Mouse (Mus musculus): Measurements from ENCODE around the gene Rad51b. TPM values are rescaled to one million over a fixed set of nuclear protein-coding genes. Genes with fewer than 3 reads are reported as not detected.
A peak's percentile ranks its signal among the peaks of the same experiment; 100 is the strongest.

Gene Rad51b
- polyA plus RNA-seq, 1 experiment from 2014 or later, result 10.0 TPM

DNA sequence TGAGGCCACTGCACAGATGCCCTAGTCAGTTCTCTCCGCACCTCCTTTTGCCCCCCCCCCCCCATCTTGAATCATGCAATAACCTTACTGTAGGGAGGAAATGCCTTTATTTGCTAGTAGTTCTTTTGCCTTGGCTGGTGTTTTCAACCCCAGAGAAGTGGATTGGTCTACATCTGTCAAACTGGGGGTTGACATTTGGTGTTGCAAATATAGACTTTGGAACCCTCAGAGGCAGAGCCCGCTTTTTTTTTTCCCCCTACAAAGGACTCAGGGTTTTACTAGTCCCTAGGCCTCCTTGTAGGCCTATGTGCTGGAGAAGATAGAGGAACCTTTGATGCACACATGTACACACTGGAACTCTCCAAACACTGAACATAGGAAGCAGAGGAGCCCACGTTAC lies 501.4 kb downstream of the Rad51b start:
- WGBS, result 95% methylated on average over 3 of the region's 3 CpGs
- Histone ChIP-seq H3K4me2 (ENCODE audit: low read length) (no peak overlapping the region), H3K27ac (ENCODE audit: low read depth) (no peak overlapping the region), H3K27me3 (replicated peaks; ENCODE audit: control insufficient read depth, insufficient read depth, low read length) (no peaks in the 10 kb centered on the region), H3K36me3 (ENCODE audit: control insufficient read depth, insufficient read depth, low read length) (no peaks in the 10 kb centered on the region), H3K4me3 (ENCODE audit: low read depth, low read length) (no peak overlapping the region), H3K4me1 (replicated peaks; ENCODE audit: control insufficient read depth, insufficient read depth, low read length) (no peaks in the 10 kb centered on the region), H3K9me3 (ENCODE audit: control insufficient read depth, low read length) (no peaks in the 10 kb centered on the region), H3K9ac (ENCODE audit: low read length) (no peak overlapping the region)
- ATAC-seq (replicated peaks; ENCODE audit: low FRiP score, low TSS enrichment, low read depth) (no peak), DNase-seq (ENCODE audit: low spot score) (no peak)

GRCm38 (mm10) chr12:79799370-79799769 lies 502.3 kb downstream of the Rad51b start:
- no peak overlapping the region for H3K9ac ChIP-seq (ENCODE audit: low read length)
- ATAC-seq (replicated peaks; ENCODE audit: low FRiP score, low TSS enrichment, low read depth) (no peak), DNase-seq (ENCODE audit: low spot score) (no peak)
- H3K9me3 ChIP-seq (ENCODE audit: control insufficient read depth, low read length), result no peaks in the 10 kb centered on the region
- H3K4me2 ChIP-seq (ENCODE audit: low read length), result no peak overlapping the region
- no peaks in the 10 kb centered on the region for H3K27me3 ChIP-seq (replicated peaks; ENCODE audit: control insufficient read depth, insufficient read depth, low read length)
- 55% methylated on average over 5 of the region's 5 CpGs for WGBS
- H3K4me1 ChIP-seq (replicated peaks; ENCODE audit: control insufficient read depth, insufficient read depth, low read length), result peaks cover 2% of the 10 kb centered on the region
- H3K36me3 ChIP-seq (ENCODE audit: control insufficient read depth, insufficient read depth, low read length), result no peaks in the 10 kb centered on the region
- H3K4me3 ChIP-seq (ENCODE audit: low read depth, low read length), result no peak overlapping the region
- no peak overlapping the region for H3K27ac ChIP-seq (ENCODE audit: low read depth)

GRCm38 (mm10) chr12:79803670-79804069 lies 506.6 kb downstream of the Rad51b start:
- ATAC-seq (replicated peaks; ENCODE audit: low FRiP score, low TSS enrichment, low read depth) (no peak), DNase-seq (ENCODE audit: low spot score) (no peak)
- H3K36me3 ChIP-seq (ENCODE audit: control insufficient read depth, insufficient read depth, low read length), result no peaks in the 10 kb centered on the region
- H3K9ac ChIP-seq (ENCODE audit: low read length), result no peak overlapping the region
- no peaks in the 10 kb centered on the region for H3K9me3 ChIP-seq (ENCODE audit: control insufficient read depth, low read length)
- WGBS, result 79% methylated on average over 1 of the region's 1 CpGs
- H3K4me3 ChIP-seq (ENCODE audit: low read depth, low read length), result no peak overlapping the region
- H3K27me3 ChIP-seq (replicated peaks; ENCODE audit: control insufficient read depth, insufficient read depth, low read length), result no peaks in the 10 kb centered on the region
- no peak overlapping the region for H3K4me2 ChIP-seq (ENCODE audit: low read length)
- H3K27ac ChIP-seq (ENCODE audit: low read depth), result no peak overlapping the region
- H3K4me1 ChIP-seq (replicated peaks; ENCODE audit: control insufficient read depth, insufficient read depth, low read length), result peaks cover 28% of the 10 kb centered on the region

GRCm38 (mm10) chr12:79804776-79805524 lies 507.9 kb downstream of the Rad51b start:
- no peak for DNase-seq (ENCODE audit: low spot score)
- Histone ChIP-seq H3K9me3 (ENCODE audit: control insufficient read depth, low read length) (no peaks in the 10 kb centered on the region), H3K4me3 (ENCODE audit: low read depth, low read length) (no peak overlapping the region), H3K9ac (ENCODE audit: low read length) (no peak overlapping the region), H3K27ac (ENCODE audit: low read depth) (peak overlapping the region; percentile 57), H3K4me2 (ENCODE audit: low read length) (no peak overlapping the region), H3K36me3 (ENCODE audit: control insufficient read depth, insufficient read depth, low read length) (no peaks in the 10 kb centered on the region), H3K4me1 (replicated peaks; ENCODE audit: control insufficient read depth, insufficient read depth, low read length) (peaks cover 28% of the 10 kb centered on the region), H3K27me3 (replicated peaks; ENCODE audit: control insufficient read depth, insufficient read depth, low read length) (no peaks in the 10 kb centered on the region)
- peak; percentile 69; the same call in 1 of the 2 replicates for ATAC-seq (replicated peaks; ENCODE audit: low FRiP score, low TSS enrichment, low read depth)
- WGBS, result 20% methylated on average over 8 of the region's 8 CpGs

DNA sequence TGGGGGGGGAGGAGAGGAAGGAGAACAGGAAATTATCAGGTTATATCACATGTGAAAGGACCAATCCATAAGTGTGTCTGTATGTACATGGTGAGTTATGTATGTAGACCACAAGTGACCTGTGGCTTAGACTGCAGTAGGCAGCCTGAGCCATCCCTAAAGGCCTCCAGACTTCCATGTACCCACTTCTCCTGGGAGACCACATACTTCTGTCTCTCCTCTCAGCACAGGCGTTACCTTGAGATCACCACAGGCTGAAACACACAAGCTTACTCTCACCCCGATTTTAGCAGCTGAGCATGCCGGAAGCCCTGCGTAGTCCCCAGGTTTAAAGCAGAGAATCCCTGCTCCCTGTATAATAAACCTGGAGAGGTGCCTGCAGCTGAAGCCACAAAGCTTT lies 509.9 kb downstream of the Rad51b start:
- H3K4me3 ChIP-seq (ENCODE audit: low read depth, low read length), result no peak overlapping the region
- no peaks in the 10 kb centered on the region for H3K27me3 ChIP-seq (replicated peaks; ENCODE audit: control insufficient read depth, insufficient read depth, low read length)
- H3K9me3 ChIP-seq (ENCODE audit: control insufficient read depth, low read length), result no peaks in the 10 kb centered on the region
- DNase-seq (ENCODE audit: low spot score), result no peak
- H3K4me1 ChIP-seq (replicated peaks; ENCODE audit: control insufficient read depth, insufficient read depth, low read length), result peaks cover 36% of the 10 kb centered on the region
- no peaks in the 10 kb centered on the region for H3K36me3 ChIP-seq (ENCODE audit: control insufficient read depth, insufficient read depth, low read length)
- WGBS, result 72% methylated on average over 4 of the region's 4 CpGs
- no peak overlapping the region for H3K9ac ChIP-seq (ENCODE audit: low read length)
- no peak for ATAC-seq (replicated peaks; ENCODE audit: low FRiP score, low TSS enrichment, low read depth)
- no peak overlapping the region for H3K27ac ChIP-seq (ENCODE audit: low read depth)
- H3K4me2 ChIP-seq (ENCODE audit: low read length), result no peak overlapping the region

GRCm38 (mm10) chr12:79807410-79807847 lies 510.3 kb downstream of the Rad51b start:
- Histone ChIP-seq H3K27ac (ENCODE audit: low read depth) (no peak overlapping the region), H3K4me3 (ENCODE audit: low read depth, low read length) (no peak overlapping the region), H3K27me3 (replicated peaks; ENCODE audit: control insufficient read depth, insufficient read depth, low read length) (no peaks in the 10 kb centered on the region), H3K4me1 (replicated peaks; ENCODE audit: control insufficient read depth, insufficient read depth, low read length) (peaks cover 36% of the 10 kb centered on the region), H3K4me2 (ENCODE audit: low read length) (no peak overlapping the region), H3K36me3 (ENCODE audit: control insufficient read depth, insufficient read depth, low read length) (no peaks in the 10 kb centered on the region), H3K9ac (ENCODE audit: low read length) (no peak overlapping the region), H3K9me3 (ENCODE audit: control insufficient read depth, low read length) (no peaks in the 10 kb centered on the region)
- no peak for ATAC-seq (replicated peaks; ENCODE audit: low FRiP score, low TSS enrichment, low read depth)
- 50% methylated on average over 10 of the region's 10 CpGs for WGBS
- DNase-seq (ENCODE audit: low spot score), result no peak

GRCm38 (mm10) chr12:79807938-79808401 lies 510.9 kb downstream of the Rad51b start:
- no peak for ATAC-seq (replicated peaks; ENCODE audit: low FRiP score, low TSS enrichment, low read depth)
- no peaks in the 10 kb centered on the region for H3K27me3 ChIP-seq (replicated peaks; ENCODE audit: control insufficient read depth, insufficient read depth, low read length)
- H3K27ac ChIP-seq (ENCODE audit: low read depth), result no peak overlapping the region
- DNase-seq (ENCODE audit: low spot score), result no peak
- H3K4me1 ChIP-seq (replicated peaks; ENCODE audit: control insufficient read depth, insufficient read depth, low read length), result peaks cover 36% of the 10 kb centered on the region
- no peak overlapping the region for H3K9ac ChIP-seq (ENCODE audit: low read length)
- WGBS, result 92% methylated on average over 8 of the region's 8 CpGs
- no peak overlapping the region for H3K4me3 ChIP-seq (ENCODE audit: low read depth, low read length)
- H3K36me3 ChIP-seq (ENCODE audit: control insufficient read depth, insufficient read depth, low read length), result no peaks in the 10 kb centered on the region
- no peaks in the 10 kb centered on the region for H3K9me3 ChIP-seq (ENCODE audit: control insufficient read depth, low read length)
- H3K4me2 ChIP-seq (ENCODE audit: low read length), result no peak overlapping the region

GRCm38 (mm10) chr12:79808426-79809398 lies 511.6 kb downstream of the Rad51b start:
- Histone ChIP-seq H3K4me1 (replicated peaks; ENCODE audit: control insufficient read depth, insufficient read depth, low read length) (peaks cover 39% of the 10 kb centered on the region), H3K4me2 (ENCODE audit: low read length) (no peak overlapping the region), H3K9me3 (ENCODE audit: control insufficient read depth, low read length) (no peaks in the 10 kb centered on the region), H3K27me3 (replicated peaks; ENCODE audit: control insufficient read depth, insufficient read depth, low read length) (no peaks in the 10 kb centered on the region), H3K9ac (ENCODE audit: low read length) (no peak overlapping the region), H3K4me3 (ENCODE audit: low read depth, low read length) (no peak overlapping the region), H3K36me3 (ENCODE audit: control insufficient read depth, insufficient read depth, low read length) (no peaks in the 10 kb centered on the region), H3K27ac (ENCODE audit: low read depth) (peak overlapping the region; percentile 64; the same call in 1 of the 2 replicates)
- DNase-seq (ENCODE audit: low spot score) (no peak), ATAC-seq (replicated peaks; ENCODE audit: low FRiP score, low TSS enrichment, low read depth) (no peak)
- WGBS, result 74% methylated on average over 18 of the region's 18 CpGs
